Mouse (Mus musculus) frontal cortex, postnatal 14 days (tissue): ENCODE results near the gene Gm5938.

Experiments used
- DNase-seq, 2 experiments: peaks; one replicate each; pipeline ENCODE4 v3.0.0; 2022; ENCODE audit warnings: low spot score in 2 of 2

Gene Gm5938

GRCm38 (mm10) chrX:78125167-78125566 lies at the start of gene Gm5938:
Gm5938 (plus strand) TSS chrX:78125467.
- no peak for DNase-seq

GRCm38 (mm10) chrX:78091274-78091673 lies 34.0 kb upstream of the Gm5938 start, which contains the start of gene Obp1a:
Obp1a (minus strand) TSS chrX:78091374.
- DNase-seq: no peak
